27 mouse cellular contexts compared by ENCODE assay signal in the genomic region with DNA sequence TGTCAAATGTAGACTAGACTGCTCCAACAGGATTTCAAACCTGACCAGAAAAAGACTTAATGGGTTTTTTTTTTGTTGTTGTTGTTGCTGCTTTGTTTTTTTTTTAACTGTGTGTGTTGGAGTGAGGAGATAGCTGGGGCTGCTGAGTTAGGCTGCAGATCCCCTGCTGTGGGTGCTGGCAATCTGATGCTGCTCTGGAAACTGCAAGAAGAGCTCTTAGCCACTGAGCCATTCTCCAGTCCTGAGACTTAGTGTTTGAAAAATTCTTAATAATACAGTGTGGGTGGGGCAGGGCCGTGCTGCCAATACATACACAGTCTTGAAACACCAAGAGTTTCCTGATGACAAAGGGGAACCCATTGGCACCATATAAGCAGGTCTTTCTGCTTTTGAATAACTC.
DNase-seq lines count a peak whose midpoint lies in the region; ATAC-seq lines count a peak whose summit lies in the region.
"Had no signal": no experiment of that assay in that cellular context is flagged by ENCODE, and none has a peak within 500 bp of the region (broad histone marks: within the 10 kb centered on the region; RNA-seq: fewer than 3 reads in every experiment).

No protein-coding gene starts in this region.

- 32% methylated on average over 1 of the region's 1 CpGs for WGBS in forebrain, embryonic 14.5 days
- WGBS in forebrain, embryonic 11.5 days, result 43% methylated on average over 1 of the region's 1 CpGs
- WGBS in midbrain, embryonic 14.5 days, result 73% methylated on average over 1 of the region's 1 CpGs
- WGBS in midbrain, embryonic 15.5 days, result 47% methylated on average over 1 of the region's 1 CpGs

- DNase-seq in cerebellum, postnatal 14 days, result peak; percentile 30 to 46
- no peak for DNase-seq in cerebellum, adult 11-12 months
- peak; percentile 30 for DNase-seq in forebrain, embryonic 14.5 days (ENCODE audit: low spot score)
- no peak for DNase-seq in forebrain, embryonic 11.5 days (ENCODE audit: low spot score)
- DNase-seq in midbrain, embryonic 14.5 days, result peak; percentile 5
- no peak for DNase-seq in B cell, adult 2 months
- DNase-seq: adrenal gland, postnatal 25 days; embryo, embryonic 11 days; gastrocnemius, postnatal 10 days; kidney, adult 18-20 months; kidney, postnatal 25 days; liver, embryonic 13.5 days; lung, adult 18-20 months; lung, postnatal 10 days; thymus, adult 2 months; thymus, postnatal 36 days had no signal

- no peak overlapping the region for H3K9ac ChIP-seq in forebrain, embryonic 14.5 days (ENCODE audit: low read length)
- H3K9ac ChIP-seq in forebrain, embryonic 11.5 days (ENCODE audit: low read length), result no peak overlapping the region
- H3K9ac ChIP-seq in midbrain, embryonic 14.5 days (replicated peaks; ENCODE audit: low read length), result no peak overlapping the region
- H3K9ac ChIP-seq in midbrain, embryonic 15.5 days, result no peak overlapping the region
- H3K9ac ChIP-seq: embryonic facial prominence, embryonic 12.5 days; heart, embryonic 15.5 days; kidney, embryonic 15.5 days; limb, embryonic 15.5 days; liver, embryonic 13.5 days; neural tube, embryonic 12.5 days had no signal

- H3K27ac ChIP-seq in forebrain, embryonic 14.5 days (ENCODE audit: low read depth, low read length), result no peak overlapping the region
- H3K27ac ChIP-seq in forebrain, embryonic 11.5 days (ENCODE audit: low read depth, low read length), result no peak overlapping the region
- no peak overlapping the region for H3K27ac ChIP-seq in midbrain, embryonic 14.5 days (replicated peaks; ENCODE audit: low read depth, low read length)
- no peak overlapping the region for H3K27ac ChIP-seq in midbrain, embryonic 15.5 days
- H3K27ac ChIP-seq: embryonic facial prominence, embryonic 12.5 days; heart, embryonic 10.5 days; heart, embryonic 15.5 days; kidney, embryonic 15.5 days; limb, embryonic 10.5 days; limb, embryonic 15.5 days; liver, embryonic 13.5 days; neural tube, embryonic 12.5 days had no signal

- no peaks in the 10 kb centered on the region for H3K9me3 ChIP-seq in forebrain, embryonic 14.5 days (replicated peaks; ENCODE audit: control insufficient read depth, low read length)
- no peaks in the 10 kb centered on the region for H3K9me3 ChIP-seq in forebrain, embryonic 11.5 days (ENCODE audit: control insufficient read depth, low read length)
- H3K9me3 ChIP-seq in midbrain, embryonic 14.5 days (ENCODE audit: control insufficient read depth, low read length), result no peaks in the 10 kb centered on the region
- H3K9me3 ChIP-seq in midbrain, embryonic 15.5 days, result no peaks in the 10 kb centered on the region
- H3K9me3 ChIP-seq: embryonic facial prominence, embryonic 12.5 days; heart, embryonic 10.5 days; heart, embryonic 15.5 days; kidney, embryonic 15.5 days; limb, embryonic 10.5 days; limb, embryonic 15.5 days; liver, embryonic 13.5 days; neural tube, embryonic 12.5 days had no signal

- H3K4me3 ChIP-seq in forebrain, embryonic 14.5 days (ENCODE audit: low read depth, low read length), result no peak overlapping the region
- H3K4me3 ChIP-seq in forebrain, embryonic 11.5 days (ENCODE audit: low read depth, low read length), result no peak overlapping the region
- no peak overlapping the region for H3K4me3 ChIP-seq in midbrain, embryonic 14.5 days (replicated peaks; ENCODE audit: low read depth, low read length)
- no peak overlapping the region for H3K4me3 ChIP-seq in midbrain, embryonic 15.5 days
- H3K4me3 ChIP-seq: embryonic facial prominence, embryonic 12.5 days; heart, embryonic 10.5 days; heart, embryonic 15.5 days; kidney, embryonic 15.5 days; limb, embryonic 10.5 days; limb, embryonic 15.5 days; liver, embryonic 13.5 days; neural tube, embryonic 12.5 days had no signal

- H3K27me3 ChIP-seq in forebrain, embryonic 14.5 days (replicated peaks; ENCODE audit: control insufficient read depth, insufficient read depth, low read length), result no peaks in the 10 kb centered on the region
- H3K27me3 ChIP-seq in forebrain, embryonic 11.5 days (ENCODE audit: control insufficient read depth, insufficient read depth, low read length), result no peaks in the 10 kb centered on the region
- no peaks in the 10 kb centered on the region for H3K27me3 ChIP-seq in midbrain, embryonic 14.5 days (ENCODE audit: control insufficient read depth, insufficient read depth, low read length)
- H3K27me3 ChIP-seq in midbrain, embryonic 15.5 days (replicated peaks), result no peaks in the 10 kb centered on the region
- H3K27me3 ChIP-seq: embryonic facial prominence, embryonic 12.5 days; heart, embryonic 15.5 days; kidney, embryonic 15.5 days; limb, embryonic 15.5 days; liver, embryonic 13.5 days; neural tube, embryonic 12.5 days; Patski had no signal

- H3K4me1 ChIP-seq in forebrain, embryonic 14.5 days (ENCODE audit: control insufficient read depth, insufficient read depth, low read length), result 0 out of 2 replicates have a peak, but pooled peaks cover 3% of the 10 kb centered on the region
- no peaks in the 10 kb centered on the region; the same call in 1 of the 2 replicates for H3K4me1 ChIP-seq in forebrain, embryonic 11.5 days (replicated peaks; ENCODE audit: control insufficient read depth, insufficient read depth, low read length)
- H3K4me1 ChIP-seq in midbrain, embryonic 14.5 days (ENCODE audit: control insufficient read depth, insufficient read depth, low read length), result no peaks in the 10 kb centered on the region
- H3K4me1 ChIP-seq in midbrain, embryonic 15.5 days, result no peaks in the 10 kb centered on the region
- H3K4me1 ChIP-seq: embryonic facial prominence, embryonic 12.5 days; heart, embryonic 10.5 days; heart, embryonic 15.5 days; kidney, embryonic 15.5 days; limb, embryonic 15.5 days; liver, embryonic 13.5 days; neural tube, embryonic 12.5 days had no signal

- ATAC-seq in forebrain, embryonic 14.5 days, result no peak
- no peak for ATAC-seq in forebrain, embryonic 11.5 days (replicated peaks; ENCODE audit: low FRiP score)
- no peak for ATAC-seq in midbrain, embryonic 14.5 days (ENCODE audit: low FRiP score, low TSS enrichment)
- ATAC-seq in midbrain, embryonic 15.5 days (replicated peaks), result no peak
- ATAC-seq: hindbrain, embryonic 16.5 days; midbrain, embryonic 16.5 days; Patski had no signal

- peaks cover 2% of the 10 kb centered on the region; the same call in 1 of the 2 replicates for H3K36me3 ChIP-seq in forebrain, embryonic 14.5 days (ENCODE audit: control insufficient read depth, insufficient read depth, low read length)
- no peaks in the 10 kb centered on the region for H3K36me3 ChIP-seq in forebrain, embryonic 11.5 days (ENCODE audit: control insufficient read depth, insufficient read depth, low read length)
- H3K36me3 ChIP-seq in midbrain, embryonic 14.5 days (ENCODE audit: control insufficient read depth, insufficient read depth, low read length), result no peaks in the 10 kb centered on the region
- H3K36me3 ChIP-seq in midbrain, embryonic 15.5 days (replicated peaks), result no peaks in the 10 kb centered on the region
- H3K36me3 ChIP-seq: embryonic facial prominence, embryonic 12.5 days; limb, embryonic 10.5 days; liver, embryonic 13.5 days had no signal

- H3K4me2 ChIP-seq in forebrain, embryonic 14.5 days (ENCODE audit: low read length), result no peak overlapping the region
- H3K4me2 ChIP-seq in forebrain, embryonic 11.5 days (ENCODE audit: low read depth, low read length, severe bottlenecking), result no peak overlapping the region
- no peak overlapping the region for H3K4me2 ChIP-seq in midbrain, embryonic 14.5 days (ENCODE audit: low read length)
- H3K4me2 ChIP-seq in midbrain, embryonic 15.5 days, result no peak overlapping the region
- H3K4me2 ChIP-seq: embryonic facial prominence, embryonic 12.5 days; heart, embryonic 15.5 days; kidney, embryonic 15.5 days; limb, embryonic 15.5 days; liver, embryonic 13.5 days; neural tube, embryonic 12.5 days had no signal

Comparison
In these comparisons a context has a peak if more than half of its experiments do, and no peak if none do; other contexts are left out.
1. DNase-seq: peak in cerebellum, postnatal 14 days (2 of 2), forebrain, embryonic 14.5 days (single experiment) and midbrain, embryonic 14.5 days (single experiment); none in cerebellum, adult 11-12 months (single experiment), forebrain, embryonic 11.5 days (single experiment) and B cell, adult 2 months (0 of 2).